Mouse (Mus musculus) forebrain, embryonic 13.5 days (tissue): ENCODE data around the gene Kif17. TPM values are rescaled to one million over a fixed set of nuclear protein-coding genes. Genes with fewer than 3 reads are reported as not detected.

Experiments used
- ATAC-seq: fragments of 200-750 bp; cut with Nextera tagmentation; 2 replicates; pipeline ENCODE4 v1.8.0; 2017
- H3K27ac ChIP-seq: fragments of 300-500 bp; sonication (generic); 2 replicates; pipeline ENCODE4 v1.5.1; 2015; ENCODE audit warnings: inconsistent platforms, mild to moderate bottlenecking, moderate library complexity
- H3K27me3 ChIP-seq: fragments of 300-500 bp; sonication (generic); 2 replicates; pipeline ENCODE4 v1.6.1; 2015; ENCODE audit warnings: mild to moderate bottlenecking, inconsistent platforms
- H3K36me3 ChIP-seq: fragments of 300-500 bp; sonication (generic); 2 replicates; pipeline ENCODE4 v1.6.1; 2015; ENCODE audit warnings: mild to moderate bottlenecking, inconsistent platforms; ENCODE audit not compliant: poor library complexity, severe bottlenecking
- H3K4me1 ChIP-seq: fragments of 300-500 bp; sonication (generic); 2 replicates; pipeline ENCODE4 v1.6.1; 2015; ENCODE audit warnings: inconsistent platforms
- H3K4me2 ChIP-seq: fragments of 300-500 bp; sonication (generic); 2 replicates; pipeline ENCODE4 v1.6.1; 2015; ENCODE audit warnings: inconsistent platforms, mild to moderate bottlenecking, moderate library complexity
- H3K4me3 ChIP-seq: fragments of 300-500 bp; sonication (generic); 2 replicates; pipeline ENCODE4 v1.5.1; 2015; ENCODE audit warnings: mild to moderate bottlenecking, inconsistent platforms
- H3K9ac ChIP-seq: fragments of 300-500 bp; sonication (generic); 2 replicates; pipeline ENCODE4 v1.6.1; 2015; ENCODE audit warnings: mild to moderate bottlenecking, inconsistent platforms
- H3K9me3 ChIP-seq: fragments of 300-500 bp; sonication (generic); replicated peaks from 2 replicates; pipeline ENCODE4 v1.6.1; 2016; ENCODE audit warnings: inconsistent platforms
- WGBS: fragments of 180-500 bp; shearing (Covaris S2); methylation state at CpG from one replicate; pipeline ENCODE4 v1.1.7; 2015; 5-methylcytosine and 5-hydroxymethylcytosine counted together
- polyA plus RNA-seq: library from polyadenylated mRNA; unstranded; fragments of >200 nt; fragmentation: Nextera tagmentation; extraction: Ambion mirVana; gene quantifications from 2 replicates; pipeline ENCODE4 v1.2.1, GENCODE M21; 2015

The Kif17 gene
- polyA plus RNA-seq, 1 experiment from 2014 or later: 0.59 TPM

- Histone ChIP-seq H3K4me1 (peaks cover 38% of the 10 kb centered on the region), H3K27ac (peak within 1 kb of the TSS; percentile 73), H3K36me3 (peaks cover 30% of the 10 kb centered on the region), H3K9ac (peak within 1 kb of the TSS; percentile 94), H3K9me3 (no peaks in the 10 kb centered on the region), H3K4me3 (peak within 1 kb of the TSS; percentile 97), H3K4me2 (peak within 1 kb of the TSS; percentile 79), H3K27me3 (no peaks in the 10 kb centered on the region)
- peak; percentile 98 for ATAC-seq
- WGBS: under 1% methylated on average over 61 of the region's 64 CpGs
Measured at GRCm38 (mm10) chr4:138304340-138305104, 54.3 kb downstream of the Kif17 start, which contains the start of gene Ddost. Ddost (plus strand) TSS chr4:138304730.

- Histone ChIP-seq H3K4me1 (peaks cover 38% of the 10 kb centered on the region), H3K27me3 (no peaks in the 10 kb centered on the region), H3K36me3 (peaks cover 55% of the 10 kb centered on the region), H3K4me2 (no peak overlapping the region), H3K27ac (no peak overlapping the region), H3K9ac (no peak overlapping the region), H3K9me3 (no peaks in the 10 kb centered on the region), H3K4me3 (no peak overlapping the region)
- 80% methylated on average over 3 of the region's 3 CpGs for WGBS
- no peak for ATAC-seq
Measured at GRCm38 (mm10) chr4:138307025-138307424, 56.8 kb downstream of the Kif17 start.

GRCm38 (mm10) chr4:138307739-138308138, 57.5 kb downstream of the Kif17 start:
- Histone ChIP-seq H3K27me3 (no peaks in the 10 kb centered on the region), H3K9ac (no peak overlapping the region), H3K4me2 (no peak overlapping the region), H3K36me3 (peaks cover 62% of the 10 kb centered on the region), H3K9me3 (no peaks in the 10 kb centered on the region), H3K4me1 (peaks cover 38% of the 10 kb centered on the region), H3K4me3 (no peak overlapping the region), H3K27ac (no peak overlapping the region)
- no peak for ATAC-seq
- WGBS: 89% methylated on average over 12 of the region's 12 CpGs

GRCm38 (mm10) chr4:138310311-138310910, 60.2 kb downstream of the Kif17 start:
- Histone ChIP-seq H3K9ac (no peak overlapping the region), H3K36me3 (peaks cover 89% of the 10 kb centered on the region), H3K4me3 (no peak overlapping the region), H3K27ac (no peak overlapping the region), H3K27me3 (no peaks in the 10 kb centered on the region), H3K4me1 (peaks cover 26% of the 10 kb centered on the region), H3K4me2 (no peak overlapping the region), H3K9me3 (no peaks in the 10 kb centered on the region)
- no peak for ATAC-seq
- WGBS: 96% methylated on average over 19 of the region's 19 CpGs

GRCm38 (mm10) chr4:138311595-138311994, 61.4 kb downstream of the Kif17 start:
- no peaks in the 10 kb centered on the region; the same call in 1 of the 2 replicates for H3K9me3 ChIP-seq
- H3K4me2 ChIP-seq: no peak overlapping the region
- H3K36me3 ChIP-seq: peaks cover 99% of the 10 kb centered on the region
- H3K9ac ChIP-seq: no peak overlapping the region
- no peak overlapping the region for H3K4me3 ChIP-seq
- no peaks in the 10 kb centered on the region for H3K27me3 ChIP-seq
- peak; percentile 65; the same call in 1 of the 2 replicates for ATAC-seq
- peaks cover 15% of the 10 kb centered on the region for H3K4me1 ChIP-seq
- H3K27ac ChIP-seq: no peak overlapping the region
- WGBS: 69% methylated on average over 8 of the region's 8 CpGs

GRCm38 (mm10) chr4:138312105-138312504, 61.9 kb downstream of the Kif17 start:
- no peak overlapping the region for H3K4me3 ChIP-seq
- no peaks in the 10 kb centered on the region for H3K27me3 ChIP-seq
- peaks cover 10% of the 10 kb centered on the region for H3K4me1 ChIP-seq
- peaks cover 99% of the 10 kb centered on the region for H3K36me3 ChIP-seq
- H3K4me2 ChIP-seq: no peak overlapping the region
- H3K27ac ChIP-seq: no peak overlapping the region
- no peak for ATAC-seq
- no peak overlapping the region for H3K9ac ChIP-seq
- WGBS: 96% methylated on average over 3 of the region's 3 CpGs
- H3K9me3 ChIP-seq: no peaks in the 10 kb centered on the region; the same call in 1 of the 2 replicates

GRCm38 (mm10) chr4:138313021-138313420, 62.8 kb downstream of the Kif17 start:
- no peaks in the 10 kb centered on the region for H3K27me3 ChIP-seq
- WGBS: 95% methylated on average over 11 of the region's 11 CpGs
- H3K36me3 ChIP-seq: peaks cover 99% of the 10 kb centered on the region
- no peak overlapping the region for H3K4me2 ChIP-seq
- H3K27ac ChIP-seq: no peak overlapping the region
- no peak overlapping the region for H3K9ac ChIP-seq
- H3K4me3 ChIP-seq: no peak overlapping the region
- 0 out of 2 replicates have a peak, but pooled peaks cover under 1% of the 10 kb centered on the region for H3K4me1 ChIP-seq
- no peak for ATAC-seq
- H3K9me3 ChIP-seq: no peaks in the 10 kb centered on the region; the same call in 1 of the 2 replicates

GRCm38 (mm10) chr4:138313795-138314194, 63.6 kb downstream of the Kif17 start:
- H3K9ac ChIP-seq: no peak overlapping the region
- no peak overlapping the region for H3K4me2 ChIP-seq
- no peaks in the 10 kb centered on the region; the same call in 1 of the 2 replicates for H3K9me3 ChIP-seq
- H3K36me3 ChIP-seq: peaks cover 92% of the 10 kb centered on the region
- no peak overlapping the region for H3K4me3 ChIP-seq
- H3K27ac ChIP-seq: no peak overlapping the region; the same call in 1 of the 2 replicates
- WGBS: 97% methylated on average over 4 of the region's 4 CpGs
- no peaks in the 10 kb centered on the region for H3K4me1 ChIP-seq
- H3K27me3 ChIP-seq: no peaks in the 10 kb centered on the region
- no peak for ATAC-seq

- Histone ChIP-seq H3K9ac (no peak overlapping the region), H3K4me2 (no peak overlapping the region), H3K27me3 (no peaks in the 10 kb centered on the region), H3K4me3 (no peak overlapping the region), H3K27ac (no peak overlapping the region), H3K36me3 (peaks cover 76% of the 10 kb centered on the region), H3K9me3 (no peaks in the 10 kb centered on the region; the same call in 1 of the 2 replicates), H3K4me1 (no peaks in the 10 kb centered on the region)
- no peak for ATAC-seq
- WGBS: 70% methylated on average over 9 of the region's 9 CpGs
Measured at GRCm38 (mm10) chr4:138315781-138316180, 65.5 kb downstream of the Kif17 start.

- H3K36me3 ChIP-seq: peaks cover 70% of the 10 kb centered on the region
- H3K9me3 ChIP-seq: no peaks in the 10 kb centered on the region; the same call in 1 of the 2 replicates
- no peaks in the 10 kb centered on the region for H3K27me3 ChIP-seq
- H3K4me3 ChIP-seq: no peak overlapping the region
- no peaks in the 10 kb centered on the region for H3K4me1 ChIP-seq
- 88% methylated on average over 6 of the region's 6 CpGs for WGBS
- ATAC-seq: no peak
- H3K27ac ChIP-seq: no peak overlapping the region
- no peak overlapping the region for H3K4me2 ChIP-seq
- no peak overlapping the region for H3K9ac ChIP-seq
Measured at GRCm38 (mm10) chr4:138316369-138316768, 66.1 kb downstream of the Kif17 start.

- no peak overlapping the region for H3K9ac ChIP-seq
- no peak overlapping the region for H3K4me2 ChIP-seq
- WGBS: 50% methylated on average over 6 of the region's 6 CpGs
- peak; percentile 63 for ATAC-seq
- no peaks in the 10 kb centered on the region for H3K27me3 ChIP-seq
- H3K27ac ChIP-seq: no peak overlapping the region
- peaks cover 15% of the 10 kb centered on the region for H3K4me1 ChIP-seq
- H3K36me3 ChIP-seq: peaks cover 47% of the 10 kb centered on the region
- H3K9me3 ChIP-seq: no peaks in the 10 kb centered on the region; the same call in 1 of the 2 replicates
- H3K4me3 ChIP-seq: no peak overlapping the region
Measured at GRCm38 (mm10) chr4:138318509-138319266, 68.5 kb downstream of the Kif17 start.

- Histone ChIP-seq H3K4me2 (no peak overlapping the region), H3K4me3 (no peak overlapping the region), H3K9ac (no peak overlapping the region), H3K36me3 (peaks cover 38% of the 10 kb centered on the region), H3K27me3 (no peaks in the 10 kb centered on the region), H3K9me3 (no peaks in the 10 kb centered on the region; the same call in 1 of the 2 replicates), H3K27ac (no peak overlapping the region), H3K4me1 (peaks cover 20% of the 10 kb centered on the region)
- WGBS: 33% methylated on average over 10 of the region's 10 CpGs
- ATAC-seq: peak; percentile 48
Measured at GRCm38 (mm10) chr4:138319508-138319907, 69.3 kb downstream of the Kif17 start.
